In the genomic region with DNA sequence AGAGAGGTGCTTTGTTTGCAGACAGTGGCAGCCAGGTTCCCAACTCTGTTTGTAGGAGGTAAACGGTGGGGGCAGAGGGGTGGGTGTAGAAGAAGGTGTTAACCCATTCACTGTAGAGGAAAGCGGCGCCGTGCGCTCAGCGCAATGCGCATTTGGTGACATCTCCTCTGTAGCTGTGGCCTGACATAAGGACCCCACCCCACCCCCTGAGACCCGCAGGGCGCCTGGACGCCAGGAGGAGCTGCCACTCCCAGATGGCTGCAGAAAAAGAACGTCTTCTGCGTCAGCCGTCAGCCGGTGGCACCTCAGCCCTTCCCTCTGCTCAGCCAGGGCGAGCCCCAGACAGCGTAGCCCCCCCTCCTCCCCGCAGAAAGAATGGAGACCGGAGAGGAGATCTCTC, we compare ENCODE assay signal across 9 mouse cellular contexts. TPM values are rescaled to one million over a fixed set of nuclear protein-coding genes. Genes with fewer than 3 reads are reported as not detected.
DNase-seq lines count a peak whose midpoint lies in the region; ATAC-seq and TF ChIP-seq lines count a peak whose summit lies in the region.
"Had no signal": no experiment of that assay in that cellular context is flagged by ENCODE, and none has a peak within 500 bp of the region (broad histone marks: within the 10 kb centered on the region; RNA-seq: fewer than 3 reads in every experiment).

No protein-coding gene starts in this region.

- H3K9ac ChIP-seq in kidney, postnatal 0 days (ENCODE audit: low read depth, low read length), result no peak overlapping the region
- H3K9ac ChIP-seq in intestine, embryonic 14.5 days (ENCODE audit: low read length), result 0 out of 2 replicates have a peak overlapping the region, but pooled peaks have one; percentile 7
- H3K9ac ChIP-seq in midbrain, embryonic 14.5 days (replicated peaks; ENCODE audit: low read length), result peak overlapping the region; percentile 54; the same call in 1 of the 2 replicates

- no peak for TF ChIP-seq CTCF in kidney, postnatal 0 days (IDR thresholded peaks at IDR 0.05; ENCODE audit: low read depth)

- ATAC-seq in kidney, postnatal 0 days (replicated peaks; ENCODE audit: low FRiP score, low read depth), result no peak
- ATAC-seq in granulocyte monocyte progenitor cell, adult 5-6 weeks (replicated peaks; ENCODE audit: poor library complexity, severe bottlenecking), result peak; percentile 25; the same call in 1 of the 2 replicates
- no peak for ATAC-seq in intestine, embryonic 14.5 days (replicated peaks; ENCODE audit: low FRiP score, low TSS enrichment, low read depth)
- ATAC-seq in midbrain, embryonic 14.5 days (ENCODE audit: low FRiP score, low TSS enrichment), result peak; percentile 62
- no peak for ATAC-seq in erythroblast, adult 5-6 weeks (replicated peaks; ENCODE audit: low FRiP score, poor library complexity, severe bottlenecking)
- ATAC-seq in activated CD4-positive, CD25-positive, alpha-beta regulatory T cell, adult 4 months, result no peak

- H3K4me1 ChIP-seq in kidney, postnatal 0 days (replicated peaks; ENCODE audit: insufficient read depth, low read length), result peaks cover 12% of the 10 kb centered on the region; the same call in 1 of the 2 replicates
- H3K4me1 ChIP-seq in intestine, embryonic 14.5 days (replicated peaks; ENCODE audit: control insufficient read depth, insufficient read depth, low read length), result peaks cover 19% of the 10 kb centered on the region; the same call in 1 of the 2 replicates
- peaks cover 15% of the 10 kb centered on the region; the same call in 1 of the 2 replicates for H3K4me1 ChIP-seq in midbrain, embryonic 14.5 days (ENCODE audit: control insufficient read depth, insufficient read depth, low read length)

- peak overlapping the region; percentile 48 for H3K4me2 ChIP-seq in kidney, postnatal 0 days (ENCODE audit: low read length)
- peak overlapping the region; percentile 54 for H3K4me2 ChIP-seq in intestine, embryonic 14.5 days (ENCODE audit: low read length)
- H3K4me2 ChIP-seq in midbrain, embryonic 14.5 days (ENCODE audit: low read length), result peak overlapping the region; percentile 67

- H3K27ac ChIP-seq in kidney, postnatal 0 days, result no peak overlapping the region
- H3K27ac ChIP-seq in intestine, embryonic 14.5 days (ENCODE audit: low read depth), result no peak overlapping the region
- H3K27ac ChIP-seq in midbrain, embryonic 14.5 days (replicated peaks; ENCODE audit: low read depth, low read length), result no peak overlapping the region

- H3K27me3 ChIP-seq in kidney, postnatal 0 days (ENCODE audit: insufficient read depth, low read length), result peaks cover 5% of the 10 kb centered on the region; the same call in 1 of the 2 replicates
- no peaks in the 10 kb centered on the region for H3K27me3 ChIP-seq in intestine, embryonic 14.5 days (replicated peaks; ENCODE audit: control insufficient read depth, insufficient read depth, low read length)
- H3K27me3 ChIP-seq in midbrain, embryonic 14.5 days (ENCODE audit: control insufficient read depth, insufficient read depth, low read length), result no peaks in the 10 kb centered on the region

- H3K9me3 ChIP-seq in kidney, postnatal 0 days (replicated peaks; ENCODE audit: low read length), result no peaks in the 10 kb centered on the region
- no peaks in the 10 kb centered on the region for H3K9me3 ChIP-seq in intestine, embryonic 14.5 days (ENCODE audit: control insufficient read depth, low read length)
- no peaks in the 10 kb centered on the region for H3K9me3 ChIP-seq in midbrain, embryonic 14.5 days (ENCODE audit: control insufficient read depth, low read length)
- H3K9me3 ChIP-seq: G1E had no signal

- peak overlapping the region; percentile 18; the same call in 1 of the 2 replicates for H3K4me3 ChIP-seq in kidney, postnatal 0 days (replicated peaks; ENCODE audit: low read depth, low read length)
- H3K4me3 ChIP-seq in intestine, embryonic 14.5 days (ENCODE audit: low read depth, low read length), result peak overlapping the region; percentile 16; the same call in 1 of the 2 replicates
- H3K4me3 ChIP-seq in midbrain, embryonic 14.5 days (replicated peaks; ENCODE audit: low read depth, low read length), result peak overlapping the region; percentile 31

- DNase-seq in kidney, postnatal 0 days (ENCODE audit: low spot score), result no peak
- no peak for DNase-seq in kidney, postnatal 10 days
- no peak for DNase-seq in intestine, embryonic 14.5 days (ENCODE audit: low spot score)
- DNase-seq in midbrain, embryonic 14.5 days, result peak; percentile 43
- no peak for DNase-seq in layer of hippocampus, adult 9-11 months

- H3K36me3 ChIP-seq in kidney, postnatal 0 days (ENCODE audit: insufficient read depth, low read length), result no peaks in the 10 kb centered on the region
- no peaks in the 10 kb centered on the region for H3K36me3 ChIP-seq in intestine, embryonic 14.5 days (ENCODE audit: control insufficient read depth, insufficient read depth, low read length)
- no peaks in the 10 kb centered on the region for H3K36me3 ChIP-seq in midbrain, embryonic 14.5 days (ENCODE audit: control insufficient read depth, insufficient read depth, low read length)

- WGBS in kidney, postnatal 0 days, result 2% methylated on average over 14 of the region's 18 CpGs
- 1% methylated on average over 18 of the region's 18 CpGs for WGBS in intestine, embryonic 14.5 days
- WGBS in midbrain, embryonic 14.5 days, result 2% methylated on average over 18 of the region's 18 CpGs

RNA-seq across cellular contexts. Expression of a gene that starts 18.5 kb away (rescaled TPM):
- polyA plus RNA-seq in kidney, postnatal 0 days (2015; fragmentation: Nextera tagmentation; extraction: Ambion mirVana), result 122 and 124 TPM in 2 replicates
- total RNA-seq in granulocyte monocyte progenitor cell, adult 5-6 weeks (2014; fragmentation: Nextera tagmentation), result not detected in 2 replicates
- not detected in 2 replicates for total RNA-seq in granulocyte monocyte progenitor cell, adult 5-6 weeks (2017)
- 47.1 and 52.7 TPM in 2 replicates for polyA plus RNA-seq in intestine, embryonic 14.5 days (2014; fragmentation: Nextera tagmentation; extraction: Ambion mirVana)
- polyA plus RNA-seq in midbrain, embryonic 14.5 days (2014; fragmentation: Nextera tagmentation; extraction: Ambion mirVana), result 144 and 150 TPM in 2 replicates
- total RNA-seq in erythroblast, adult 5-6 weeks (2015; ENCODE audit: low replicate concordance), result not detected in 2 replicates
- not detected in 2 replicates for total RNA-seq in erythroblast, adult 5-6 weeks (2017; ENCODE audit: low replicate concordance)
- 10 to 100 TPM; 76.0 to 81.6 TPM for polyA plus RNA-seq in activated CD4-positive, CD25-positive, alpha-beta regulatory T cell, adult 4 months (2017; shearing (Covaris generic))

Comparison
In these comparisons a context has a peak if more than half of its experiments do, and no peak if none do; other contexts are left out.
1. ATAC-seq: peak in granulocyte monocyte progenitor cell, adult 5-6 weeks (single experiment) and midbrain, embryonic 14.5 days (single experiment); none in kidney, postnatal 0 days (single experiment), intestine, embryonic 14.5 days (single experiment), erythroblast, adult 5-6 weeks (single experiment) and activated CD4-positive, CD25-positive, alpha-beta regulatory T cell, adult 4 months (single experiment).
2. Peak in every context shown above with its lines, with median percentiles within 50 percentile points of each other: H3K4me2 ChIP-seq and H3K4me3 ChIP-seq.